Mouse (Mus musculus) heart, adult 2 months (tissue): ENCODE data around the gene Gm11596. TPM values are rescaled to one million over a fixed set of nuclear protein-coding genes. Genes with fewer than 3 reads are reported as not detected.
"Not testable (repeated sequence)": the region's sequence is repeated elsewhere in the genome, so short reads cannot be mapped to it uniquely, and the experiment has no call there.

Experiments
- DNase-seq, 2 experiments: peaks; one replicate each; pipeline ENCODE4 v3.0.0; 2021
- H3K27ac ChIP-seq: fragments of 200-600 bp; 2 replicates; pipeline ENCODE4 v1.8.1; 2022
- H3K27me3 ChIP-seq: fragments of 200-500 bp; 2 replicates; pipeline ENCODE4 v1.6.1; 2012; ENCODE audit warnings: mild to moderate bottlenecking, low read length, inconsistent platforms, mixed read lengths; ENCODE audit not compliant: control insufficient read depth, insufficient read depth
- H3K36me3 ChIP-seq: fragments of 200-500 bp; 2 replicates; pipeline ENCODE4 v1.6.1; 2012; ENCODE audit warnings: low read length, inconsistent platforms; ENCODE audit not compliant: control insufficient read depth, insufficient read depth
- H3K4me1 ChIP-seq: fragments of 200-500 bp; 2 replicates; pipeline ENCODE4 v1.6.1; 2011; ENCODE audit warnings: low read length; ENCODE audit not compliant: control insufficient read depth, insufficient read depth
- H3K4me3 ChIP-seq: fragments of 200-600 bp; 2 replicates; pipeline ENCODE4 v1.8.1; 2022
- H3K79me2 ChIP-seq: fragments of 200-500 bp; replicated peaks from 2 replicates; pipeline ENCODE4 v1.6.1; 2012; ENCODE audit warnings: mild to moderate bottlenecking, inconsistent platforms, low read length, moderate library complexity, mixed read lengths; ENCODE audit not compliant: control insufficient read depth, insufficient read depth
- H3K9ac ChIP-seq: fragments of 200-500 bp; 2 replicates; pipeline ENCODE4 v1.6.1; 2012; ENCODE audit warnings: low read depth, mild to moderate bottlenecking, control low read depth, inconsistent platforms, low read length, mixed read lengths
- CTCF ChIP-seq: fragments of 200-600 bp; IDR thresholded peaks from 2 replicates; pipeline ENCODE4 v1.8.1; 2022; ENCODE audit warnings: antibody characterized with exemption, mild to moderate bottlenecking, moderate library complexity
- EP300 ChIP-seq: fragments of 200-500 bp; IDR thresholded peaks from 2 replicates; pipeline ENCODE4 v1.6.1; 2011; ENCODE audit warnings: low read depth, low read length, control low read depth; ENCODE audit not compliant: insufficient read depth
- POLR2A ChIP-seq: fragments of 200-500 bp; IDR thresholded peaks from 2 replicates; pipeline ENCODE4 v1.6.1; 2011; ENCODE audit warnings: mild to moderate bottlenecking, low read depth, low read length, control low read depth; ENCODE audit not compliant: insufficient read depth
- WGBS: fragments of 180-500 bp; shearing (Covaris S2); methylation state at CpG from one replicate; pipeline ENCODE4 v1.1.7; 2018; 5-methylcytosine and 5-hydroxymethylcytosine counted together
- intact Hi-C: fragments of 180-260 bp; cut with DNase I; formaldehyde crosslinking; loops from one replicate; pipeline ENCODE4 v1.15.1; 2025
- long read RNA-seq: library from polyadenylated mRNA; stranded (forward); transcript quantifications from one replicate; pipeline ENCODE4 v2.0.0, GENCODE M21; 2021
- polyA plus RNA-seq: library from polyadenylated mRNA; depleted of rRNA; stranded (reverse); fragments of >200 nt; gene quantifications from 2 replicates; pipeline ENCODE4 v1.2.3, GENCODE M21; 2012; rRNA removed
- total RNA-seq, 2 experiments: library from RNA; stranded (reverse); gene quantifications; 2 replicates each; pipeline ENCODE4 v1.2.3; 2021

Gene Gm11596
- total RNA-seq, result not detected
- polyA plus RNA-seq, result not detected in 2 replicates
- long read RNA-seq, result 0 reads

- Histone ChIP-seq H3K27me3 (no peaks in the 10 kb centered on the region), H3K27ac (no peak within 1 kb of the TSS), H3K36me3 (no peaks in the 10 kb centered on the region), H3K9ac (no peak within 1 kb of the TSS), H3K79me2 (no peaks in the 10 kb centered on the region), H3K4me3 (no peak within 1 kb of the TSS), H3K4me1 (no peaks in the 10 kb centered on the region)
- intact Hi-C loops, result no loop called here
- DNase-seq, result no peak
- WGBS, result 72% methylated on average over 2 of the region's 2 CpGs
- TF ChIP-seq POLR2A (no peak), CTCF (no peak), EP300 (no peak)
Measured at GRCm38 (mm10) chr11:99793367-99793766, at the start of gene Gm11596. Gm11596 (minus strand) TSS chr11:99793467.

GRCm38 (mm10) chr11:99842185-99842584, 48.9 kb upstream of the Gm11596 start:
- no peak for DNase-seq
- H3K9ac ChIP-seq, result no peak overlapping the region

GRCm38 (mm10) chr11:99837966-99838365, 44.7 kb upstream of the Gm11596 start, which contains the start of gene 2300003K06Rik:
2300003K06Rik (minus strand) TSS chr11:99838066.
- Histone ChIP-seq H3K4me3 (no peak within 1 kb of the TSS), H3K9ac (no peak within 1 kb of the TSS), H3K36me3 (no peaks in the 10 kb centered on the region), H3K4me1 (no peaks in the 10 kb centered on the region), H3K79me2 (no peaks in the 10 kb centered on the region), H3K27ac (no peak within 1 kb of the TSS), H3K27me3 (no peaks in the 10 kb centered on the region)
- DNase-seq, result no peak
- TF ChIP-seq CTCF (no peak), POLR2A (no peak), EP300 (no peak)
- intact Hi-C loops, result no loop called here
- WGBS, result 43% methylated on average over 1 of the region's 1 CpGs

More at GRCm38 (mm10) chr11:99842185-99842584, 48.9 kb upstream of the Gm11596 start:
- H3K27me3 ChIP-seq, result no peaks in the 10 kb centered on the region
- H3K4me3 ChIP-seq, result no peak overlapping the region
- H3K4me1 ChIP-seq, result no peaks in the 10 kb centered on the region
- H3K79me2 ChIP-seq, result no peaks in the 10 kb centered on the region
- no peaks in the 10 kb centered on the region for H3K36me3 ChIP-seq
- intact Hi-C loops, result no loop called here
- TF ChIP-seq CTCF (no peak), POLR2A (no peak), EP300 (no peak)
- H3K27ac ChIP-seq, result no peak overlapping the region
- 73% methylated on average over 1 of the region's 1 CpGs for WGBS

GRCm38 (mm10) chr11:99815566-99815965, 22.3 kb upstream of the Gm11596 start, which contains the start of gene Gm11564:
Gm11564 (minus strand) TSS chr11:99815666.
- DNase-seq, H3K9ac ChIP-seq, H3K4me3 ChIP-seq, H3K27me3 ChIP-seq, H3K36me3 ChIP-seq, intact Hi-C loops, H3K79me2 ChIP-seq, H3K4me1 ChIP-seq, H3K27ac ChIP-seq: not testable (repeated sequence)
- WGBS, result 69% methylated on average over 2 of the region's 2 CpGs

GRCm38 (mm10) chr11:99809792-99810191, 16.5 kb upstream of the Gm11596 start, which contains the start of gene Krtap4-13:
Krtap4-13 (minus strand) TSS chr11:99809892.
- H3K79me2 ChIP-seq, H3K4me3 ChIP-seq, H3K27ac ChIP-seq, intact Hi-C loops, H3K27me3 ChIP-seq, DNase-seq, H3K36me3 ChIP-seq, H3K4me1 ChIP-seq, H3K9ac ChIP-seq: not testable (repeated sequence)

- H3K79me2 ChIP-seq, H3K9ac ChIP-seq, H3K36me3 ChIP-seq, H3K4me3 ChIP-seq, intact Hi-C loops, H3K27me3 ChIP-seq, H3K4me1 ChIP-seq, H3K27ac ChIP-seq, DNase-seq: not testable (repeated sequence)
- no CpG with 5 or more reads among the region's 1 CpGs for WGBS
Measured at GRCm38 (mm10) chr11:99804346-99804745, 11.1 kb upstream of the Gm11596 start, which contains the start of gene Gm11554. Gm11554 (minus strand) TSS chr11:99804446.

- no CpG with 5 or more reads among the region's 1 CpGs for WGBS
- H3K4me3 ChIP-seq, DNase-seq, H3K4me1 ChIP-seq, H3K36me3 ChIP-seq, H3K9ac ChIP-seq, H3K27ac ChIP-seq, intact Hi-C loops, H3K79me2 ChIP-seq, H3K27me3 ChIP-seq: not testable (repeated sequence)
Measured at GRCm38 (mm10) chr11:99798832-99799231, 5.6 kb upstream of the Gm11596 start, which contains the start of gene Gm11569. Gm11569 (minus strand) TSS chr11:99798932.

- H3K27ac ChIP-seq, H3K27me3 ChIP-seq, H3K4me3 ChIP-seq, H3K9ac ChIP-seq, H3K79me2 ChIP-seq, H3K4me1 ChIP-seq, DNase-seq, H3K36me3 ChIP-seq, intact Hi-C loops: not testable (repeated sequence)
Measured at GRCm38 (mm10) chr11:99784900-99785299, 8.4 kb downstream of the Gm11596 start, which contains the start of gene Krtap4-9. Krtap4-9 (plus strand) TSS chr11:99785200.
